In the genomic region with DNA sequence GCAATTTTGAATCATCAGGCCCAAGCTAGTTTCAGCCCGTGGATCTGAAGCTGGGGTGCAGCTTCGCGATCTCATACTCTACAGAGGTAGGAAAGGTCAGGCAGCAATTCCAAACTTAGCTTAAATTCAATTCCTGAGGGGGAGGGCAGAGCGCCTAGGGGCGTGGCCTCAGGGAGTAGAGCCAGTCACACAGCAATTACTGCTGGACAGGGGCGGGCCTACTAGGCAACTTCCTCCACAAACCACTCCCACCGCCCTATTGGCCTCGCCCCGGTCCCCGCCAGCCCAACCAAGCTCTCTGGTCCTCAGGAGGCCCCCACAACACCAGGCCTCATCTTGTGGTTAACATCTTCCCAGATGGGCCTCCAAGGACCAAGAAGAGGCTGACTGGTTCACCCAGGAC, we compare ENCODE assay signal across 8 mouse cellular contexts. TPM values are rescaled to one million over a fixed set of nuclear protein-coding genes. Genes with fewer than 3 reads are reported as not detected.
DNase-seq lines count a peak whose midpoint lies in the region; ATAC-seq and TF ChIP-seq lines count a peak whose summit lies in the region.

No protein-coding gene starts in this region.

- H3K27ac ChIP-seq in intestine, embryonic 14.5 days (ENCODE audit: low read depth) = no peak overlapping the region
- peak overlapping the region; percentile 91 for H3K27ac ChIP-seq in liver, postnatal 0 days (ENCODE audit: low read depth)
- H3K27ac ChIP-seq in small intestine, adult 2 months (ENCODE audit: insufficient read depth, low read depth, low read length) = peak overlapping the region; percentile 51
- H3K27ac ChIP-seq in forebrain, embryonic 15.5 days (replicated peaks) = no peak overlapping the region

- ATAC-seq in erythroblast, adult 5-6 weeks (replicated peaks; ENCODE audit: low FRiP score, poor library complexity, severe bottlenecking) = peak; percentile 73
- ATAC-seq in intestine, embryonic 14.5 days (replicated peaks; ENCODE audit: low FRiP score, low TSS enrichment, low read depth) = no peak
- ATAC-seq in liver, postnatal 0 days = peak; percentile 85
- ATAC-seq in forebrain, embryonic 15.5 days (replicated peaks) = no peak

- peaks cover 36% of the 10 kb centered on the region for H3K4me1 ChIP-seq in intestine, embryonic 14.5 days (replicated peaks; ENCODE audit: control insufficient read depth, insufficient read depth, low read length)
- peaks cover 58% of the 10 kb centered on the region for H3K4me1 ChIP-seq in liver, postnatal 0 days (ENCODE audit: insufficient read depth)
- H3K4me1 ChIP-seq in small intestine, adult 2 months (ENCODE audit: control insufficient read depth, insufficient read depth, insufficient read length, low read length) = peaks cover 25% of the 10 kb centered on the region
- peaks cover 48% of the 10 kb centered on the region for H3K4me1 ChIP-seq in forebrain, embryonic 15.5 days

- peaks cover 21% of the 10 kb centered on the region for H3K36me3 ChIP-seq in intestine, embryonic 14.5 days (ENCODE audit: control insufficient read depth, insufficient read depth, low read length)
- H3K36me3 ChIP-seq in liver, postnatal 0 days (replicated peaks; ENCODE audit: insufficient read depth, low read length) = peaks cover 10% of the 10 kb centered on the region; the same call in 1 of the 2 replicates
- H3K36me3 ChIP-seq in small intestine, adult 2 months (ENCODE audit: control insufficient read depth, insufficient read depth, low read length) = no peaks in the 10 kb centered on the region
- peaks cover 5% of the 10 kb centered on the region; the same call in 1 of the 2 replicates for H3K36me3 ChIP-seq in forebrain, embryonic 15.5 days

- H3K9me3 ChIP-seq in intestine, embryonic 14.5 days (ENCODE audit: control insufficient read depth, low read length) = no peaks in the 10 kb centered on the region
- no peaks in the 10 kb centered on the region for H3K9me3 ChIP-seq in liver, postnatal 0 days (ENCODE audit: low read length)
- H3K9me3 ChIP-seq in forebrain, embryonic 15.5 days = no peaks in the 10 kb centered on the region

- peak; percentile 51 for DNase-seq in urinary bladder, postnatal 25 days (ENCODE audit: low spot score)
- no peak for DNase-seq in urinary bladder, postnatal 10 days (ENCODE audit: low spot score)
- DNase-seq in intestine, embryonic 14.5 days (ENCODE audit: low spot score) = no peak
- peak; percentile 93 for DNase-seq in liver, postnatal 0 days
- no peak for DNase-seq in cerebellum, adult 9-10 months

- peak overlapping the region; percentile 29 for H3K4me2 ChIP-seq in intestine, embryonic 14.5 days (ENCODE audit: low read length)
- H3K4me2 ChIP-seq in liver, postnatal 0 days (ENCODE audit: low read depth, low read length) = peak overlapping the region; percentile 99
- H3K4me2 ChIP-seq in forebrain, embryonic 15.5 days (replicated peaks) = no peak overlapping the region

- TF ChIP-seq POLR2A in small intestine, adult 2 months (IDR thresholded peaks at IDR 0.05; ENCODE audit: low read depth, low read length) = no peak

- H3K9ac ChIP-seq in intestine, embryonic 14.5 days (ENCODE audit: low read length) = no peak overlapping the region
- peak overlapping the region; percentile 55 for H3K9ac ChIP-seq in liver, postnatal 0 days (replicated peaks)
- no peak overlapping the region for H3K9ac ChIP-seq in forebrain, embryonic 15.5 days (replicated peaks)

- TF ChIP-seq EP300 in liver, postnatal 0 days (IDR thresholded peaks at IDR 0.05; ENCODE audit: low read depth) = no peak

- no peak for TF ChIP-seq CTCF in liver, postnatal 0 days (IDR thresholded peaks at IDR 0.05; ENCODE audit: low read depth)
- TF ChIP-seq CTCF in small intestine, adult 2 months (IDR thresholded peaks at IDR 0.05; ENCODE audit: extremely low read depth, insufficient read length, insufficient replicate concordance, low read depth, low read length) = no peak

- H3K27me3 ChIP-seq in intestine, embryonic 14.5 days (replicated peaks; ENCODE audit: control insufficient read depth, insufficient read depth, low read length) = no peaks in the 10 kb centered on the region
- no peaks in the 10 kb centered on the region for H3K27me3 ChIP-seq in liver, postnatal 0 days (ENCODE audit: insufficient read depth, low read length)
- no peaks in the 10 kb centered on the region for H3K27me3 ChIP-seq in small intestine, adult 2 months (ENCODE audit: control insufficient read depth, insufficient read depth, low read length)
- H3K27me3 ChIP-seq in forebrain, embryonic 15.5 days = no peaks in the 10 kb centered on the region

- 29% methylated on average over 10 of the region's 10 CpGs for WGBS in intestine, embryonic 14.5 days
- WGBS in liver, postnatal 0 days (ENCODE audit: insufficient replicate concordance) = 13% methylated on average over 10 of the region's 10 CpGs
- 12% methylated on average over 10 of the region's 10 CpGs for WGBS in small intestine, adult 2 months
- 44% methylated on average over 10 of the region's 10 CpGs for WGBS in forebrain, embryonic 15.5 days

- no peak overlapping the region for H3K4me3 ChIP-seq in intestine, embryonic 14.5 days (ENCODE audit: low read depth, low read length)
- H3K4me3 ChIP-seq in liver, postnatal 0 days (ENCODE audit: low read depth, low read length) = peak overlapping the region; percentile 46
- H3K4me3 ChIP-seq in small intestine, adult 2 months (ENCODE audit: low read depth, low read length) = peak overlapping the region; percentile 56
- H3K4me3 ChIP-seq in forebrain, embryonic 15.5 days = no peak overlapping the region

RNA-seq across cellular contexts. Expression of gene Klf16, which starts 7.5 kb away (rescaled TPM):
- total RNA-seq in erythroblast, adult 5-6 weeks (2015; ENCODE audit: low replicate concordance) = 0.96 and 1.0 TPM in 2 replicates
- 2.3 and 4.2 TPM in 2 replicates for total RNA-seq in erythroblast, adult 5-6 weeks (2017; ENCODE audit: low replicate concordance)
- polyA plus RNA-seq in intestine, embryonic 14.5 days (2014; fragmentation: Nextera tagmentation; extraction: Ambion mirVana) = 9.7 and 12.1 TPM in 2 replicates
- 6.1 and 6.5 TPM in 2 replicates for polyA plus RNA-seq in liver, postnatal 0 days (2015; fragmentation: Nextera tagmentation; extraction: Ambion mirVana)
- 18.4 and 33.2 TPM in 2 replicates for polyA plus RNA-seq in small intestine, adult 2 months (2012; rRNA removed)
- 8.0 and 8.5 TPM in 2 replicates for polyA plus RNA-seq in forebrain, embryonic 15.5 days (2015; fragmentation: Nextera tagmentation; extraction: Ambion mirVana)

RNA-seq across cellular contexts. Expression of gene Rexo1, which starts 8.3 kb away (rescaled TPM):
- total RNA-seq in erythroblast, adult 5-6 weeks (2015; ENCODE audit: low replicate concordance) = 18.0 and 20.2 TPM in 2 replicates
- 10.7 and 12.0 TPM in 2 replicates for total RNA-seq in erythroblast, adult 5-6 weeks (2017; ENCODE audit: low replicate concordance)
- 28.9 and 31.5 TPM in 2 replicates for polyA plus RNA-seq in intestine, embryonic 14.5 days (2014; fragmentation: Nextera tagmentation; extraction: Ambion mirVana)
- 7.4 and 8.1 TPM in 2 replicates for polyA plus RNA-seq in liver, postnatal 0 days (2015; fragmentation: Nextera tagmentation; extraction: Ambion mirVana)
- 33.1 and 63.7 TPM in 2 replicates for polyA plus RNA-seq in small intestine, adult 2 months (2012; rRNA removed)
- 31.3 and 32.9 TPM in 2 replicates for polyA plus RNA-seq in forebrain, embryonic 15.5 days (2015; fragmentation: Nextera tagmentation; extraction: Ambion mirVana)

RNA-seq across cellular contexts. Expression of gene Abhd17a, which starts 20.5 kb away (rescaled TPM):
- 23.6 and 66.1 TPM in 2 replicates for total RNA-seq in erythroblast, adult 5-6 weeks (2015; ENCODE audit: low replicate concordance)
- 2.0 and 7.7 TPM in 2 replicates for total RNA-seq in erythroblast, adult 5-6 weeks (2017; ENCODE audit: low replicate concordance)
- polyA plus RNA-seq in intestine, embryonic 14.5 days (2014; fragmentation: Nextera tagmentation; extraction: Ambion mirVana) = 99.4 and 114 TPM in 2 replicates
- 50.2 and 59.3 TPM in 2 replicates for polyA plus RNA-seq in liver, postnatal 0 days (2015; fragmentation: Nextera tagmentation; extraction: Ambion mirVana)
- polyA plus RNA-seq in small intestine, adult 2 months (2012; rRNA removed) = 381 and 644 TPM in 2 replicates
- polyA plus RNA-seq in forebrain, embryonic 15.5 days (2015; fragmentation: Nextera tagmentation; extraction: Ambion mirVana) = 118 and 120 TPM in 2 replicates

RNA-seq across cellular contexts. Expression of gene Atp8b3, which starts 30.7 kb away (rescaled TPM):
- not detected in 2 replicates for total RNA-seq in erythroblast, adult 5-6 weeks (2015; ENCODE audit: low replicate concordance)
- total RNA-seq in erythroblast, adult 5-6 weeks (2017; ENCODE audit: low replicate concordance) = 0.43 TPM in 1 of 2 replicates, not detected in the other
- polyA plus RNA-seq in intestine, embryonic 14.5 days (2014; fragmentation: Nextera tagmentation; extraction: Ambion mirVana) = 0.18 and 0.32 TPM in 2 replicates
- polyA plus RNA-seq in liver, postnatal 0 days (2015; fragmentation: Nextera tagmentation; extraction: Ambion mirVana) = not detected in 2 replicates
- polyA plus RNA-seq in small intestine, adult 2 months (2012; rRNA removed) = not detected in 2 replicates
- 0.23 and 0.33 TPM in 2 replicates for polyA plus RNA-seq in forebrain, embryonic 15.5 days (2015; fragmentation: Nextera tagmentation; extraction: Ambion mirVana)

RNA-seq across cellular contexts. Expression of gene Scamp4, which starts 33.0 kb away (rescaled TPM):
- 7.3 and 14.0 TPM in 2 replicates for total RNA-seq in erythroblast, adult 5-6 weeks (2015; ENCODE audit: low replicate concordance)
- 2.6 and 3.1 TPM in 2 replicates for total RNA-seq in erythroblast, adult 5-6 weeks (2017; ENCODE audit: low replicate concordance)
- 108 and 111 TPM in 2 replicates for polyA plus RNA-seq in intestine, embryonic 14.5 days (2014; fragmentation: Nextera tagmentation; extraction: Ambion mirVana)
- polyA plus RNA-seq in liver, postnatal 0 days (2015; fragmentation: Nextera tagmentation; extraction: Ambion mirVana) = 27.5 and 29.2 TPM in 2 replicates
- 84.0 and 130 TPM in 2 replicates for polyA plus RNA-seq in small intestine, adult 2 months (2012; rRNA removed)
- 66.8 and 68.2 TPM in 2 replicates for polyA plus RNA-seq in forebrain, embryonic 15.5 days (2015; fragmentation: Nextera tagmentation; extraction: Ambion mirVana)

Comparison
In these comparisons a context has a peak if more than half of its experiments do, and no peak if none do; other contexts are left out.
1. DNase-seq: peak in urinary bladder, postnatal 25 days (single experiment) and liver, postnatal 0 days (single experiment); none in urinary bladder, postnatal 10 days (single experiment), intestine, embryonic 14.5 days (single experiment) and cerebellum, adult 9-10 months (single experiment).
2. ATAC-seq: peak in erythroblast, adult 5-6 weeks (single experiment) and liver, postnatal 0 days (single experiment); none in intestine, embryonic 14.5 days (single experiment) and forebrain, embryonic 15.5 days (single experiment).
3. H3K27ac ChIP-seq: peak in liver, postnatal 0 days (single experiment) and small intestine, adult 2 months (single experiment); none in intestine, embryonic 14.5 days (single experiment) and forebrain, embryonic 15.5 days (single experiment).
4. H3K4me3 ChIP-seq: peak in liver, postnatal 0 days (single experiment) and small intestine, adult 2 months (single experiment); none in intestine, embryonic 14.5 days (single experiment) and forebrain, embryonic 15.5 days (single experiment).